Mouse (Mus musculus): ENCODE results near the gene Chd2. TPM values are rescaled to one million over a fixed set of nuclear protein-coding genes. Genes with fewer than 3 reads are reported as not detected.
"Not testable (repeated sequence)": the region's sequence is repeated elsewhere in the genome, so short reads cannot be mapped to it uniquely, and the experiment has no call there.

Gene Chd2
- polyA plus RNA-seq, 1 experiment = 51.4 TPM

DNA sequence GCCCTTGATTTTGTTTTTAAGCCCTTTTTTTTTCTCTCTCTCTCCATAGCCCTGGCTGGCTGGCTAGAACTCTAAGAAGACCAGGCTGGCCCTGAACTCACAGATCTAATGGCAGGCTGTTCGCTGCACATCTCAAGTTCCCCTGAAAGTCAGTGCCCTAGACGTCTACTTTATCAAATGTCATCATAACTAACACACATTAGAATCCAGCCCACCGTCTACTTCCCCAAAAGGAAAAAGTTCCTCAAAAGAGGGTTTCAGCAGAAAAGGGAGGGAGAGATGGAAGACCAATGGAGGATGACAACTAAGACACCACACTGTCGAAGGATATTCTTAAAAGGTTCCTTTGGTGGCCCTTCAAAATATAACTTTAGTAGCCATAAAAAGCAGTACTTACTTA is 14.4 kb downstream of the Chd2 start:
- peaks cover 10% of the 10 kb centered on the region for H3K4me1 ChIP-seq (ENCODE audit: control insufficient read depth, insufficient read depth, low read length)
- H3K27ac ChIP-seq (ENCODE audit: insufficient read depth, low read length) = no peak overlapping the region
- no peak for TF ChIP-seq CTCF (IDR thresholded peaks at IDR 0.05; ENCODE audit: borderline replicate concordance, insufficient read depth, low read length)
- no peak for TF ChIP-seq POLR2A (IDR thresholded peaks at IDR 0.05; ENCODE audit: low read depth, low read length)
- H3K4me3 ChIP-seq (ENCODE audit: insufficient read depth, low read length) = no peak overlapping the region

- Histone ChIP-seq H3K4me3 (ENCODE audit: insufficient read depth, low read length) (no peak overlapping the region), H3K4me1 (ENCODE audit: control insufficient read depth, insufficient read depth, low read length) (peaks cover 8% of the 10 kb centered on the region), H3K27ac (ENCODE audit: insufficient read depth, low read length) (peak overlapping the region; percentile 77)
- no peak for TF ChIP-seq CTCF (IDR thresholded peaks at IDR 0.05; ENCODE audit: borderline replicate concordance, insufficient read depth, low read length)
- TF ChIP-seq POLR2A (IDR thresholded peaks at IDR 0.05; ENCODE audit: low read depth, low read length) = no peak
Measured at GRCm38 (mm10) chr7:73524454-73524952, 17.1 kb downstream of the Chd2 start.

DNA sequence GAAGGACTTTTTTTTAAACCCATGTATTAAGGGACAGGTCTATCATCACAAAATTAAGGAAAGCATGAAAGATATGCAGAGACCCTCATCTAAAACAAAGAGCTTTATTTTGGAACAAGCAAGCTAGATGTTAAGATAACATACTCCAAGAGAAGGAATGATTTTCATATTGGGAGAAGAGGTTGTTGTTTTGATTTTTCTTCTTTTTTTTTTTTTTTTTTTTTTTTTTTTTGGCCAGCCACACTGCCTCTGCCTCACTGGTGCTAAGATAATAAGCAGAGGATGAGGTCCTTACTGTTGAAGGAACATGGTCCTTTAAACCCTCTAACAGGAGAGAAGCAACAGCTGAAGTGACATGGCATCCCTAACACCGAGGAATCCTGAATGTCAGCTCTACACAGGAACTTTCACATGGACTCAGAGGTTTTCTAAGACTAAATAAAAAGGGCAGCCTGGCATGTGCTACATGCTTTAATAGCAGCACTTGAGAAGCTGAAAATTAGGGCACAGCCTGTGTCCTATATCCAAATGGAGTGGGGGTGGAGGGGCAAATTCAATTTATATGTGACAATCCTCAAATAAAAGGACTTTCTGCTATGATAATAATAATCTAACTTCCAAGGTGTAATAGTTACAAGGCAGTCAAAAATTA is 17.9 kb downstream of the Chd2 start:
- Histone ChIP-seq H3K4me1 (ENCODE audit: control insufficient read depth, insufficient read depth, low read length) (peaks cover 8% of the 10 kb centered on the region), H3K4me3 (ENCODE audit: insufficient read depth, low read length) (no peak overlapping the region), H3K27ac (ENCODE audit: insufficient read depth, low read length) (no peak overlapping the region)
- TF ChIP-seq POLR2A (IDR thresholded peaks at IDR 0.05; ENCODE audit: low read depth, low read length) = no peak
- TF ChIP-seq CTCF (IDR thresholded peaks at IDR 0.05; ENCODE audit: borderline replicate concordance, insufficient read depth, low read length) = no peak

GRCm38 (mm10) chr7:73523183-73523582 is 18.4 kb downstream of the Chd2 start:
- TF ChIP-seq POLR2A (IDR thresholded peaks at IDR 0.05; ENCODE audit: low read depth, low read length) = no peak
- no peak for TF ChIP-seq CTCF (IDR thresholded peaks at IDR 0.05; ENCODE audit: borderline replicate concordance, insufficient read depth, low read length)
- peaks cover 8% of the 10 kb centered on the region for H3K4me1 ChIP-seq (ENCODE audit: control insufficient read depth, insufficient read depth, low read length)
- H3K27ac ChIP-seq (ENCODE audit: insufficient read depth, low read length) = no peak overlapping the region
- H3K4me3 ChIP-seq (ENCODE audit: insufficient read depth, low read length) = no peak overlapping the region

DNA sequence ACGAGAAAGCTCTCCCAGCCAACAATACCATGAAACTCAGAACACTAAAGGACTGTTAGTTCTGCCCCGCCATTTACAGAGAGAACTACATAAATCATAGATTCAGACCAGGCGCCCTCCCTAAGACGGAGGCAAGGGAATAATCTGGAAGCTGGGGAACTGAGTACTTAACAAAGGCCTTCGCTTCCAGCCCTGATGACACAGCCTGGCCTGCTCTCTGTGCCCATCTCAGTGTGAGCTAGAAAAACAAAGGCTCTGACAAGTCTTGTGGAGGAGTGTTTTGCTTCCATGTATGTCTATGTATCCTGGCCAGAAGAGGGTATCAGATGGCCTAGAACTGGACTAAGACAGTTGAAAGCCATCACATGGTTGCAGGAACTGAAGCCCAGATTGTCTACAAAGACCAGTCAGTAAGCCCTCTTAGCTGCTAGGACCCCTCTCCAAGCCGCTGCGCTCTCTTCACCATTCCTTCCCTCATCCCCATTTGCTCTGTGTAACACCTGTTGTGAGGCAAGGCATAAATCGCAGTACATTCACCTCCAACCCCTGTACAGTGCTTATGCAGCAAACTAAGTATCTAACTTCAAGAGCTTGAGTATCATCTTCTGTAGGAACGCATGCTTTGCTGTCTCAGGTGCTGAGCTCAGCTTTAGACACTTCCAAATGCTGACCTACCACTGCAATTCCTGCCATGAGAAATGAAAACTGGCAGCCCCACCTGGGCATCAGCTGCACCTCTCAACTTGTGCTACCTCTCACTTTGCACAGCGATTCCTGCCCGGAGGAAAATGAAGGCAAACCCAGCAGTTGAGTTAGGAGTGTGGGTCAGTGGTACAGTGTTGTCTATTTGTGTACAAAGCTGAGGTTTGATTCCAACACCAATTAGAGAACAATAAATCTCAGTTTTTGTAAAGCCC is 20.1 kb downstream of the Chd2 start:
- TF ChIP-seq POLR2A (IDR thresholded peaks at IDR 0.05; ENCODE audit: low read depth, low read length) (no peak), CTCF (IDR thresholded peaks at IDR 0.05; ENCODE audit: borderline replicate concordance, insufficient read depth, low read length) (no peak)
- no peak overlapping the region for H3K27ac ChIP-seq (ENCODE audit: insufficient read depth, low read length)
- H3K4me3 ChIP-seq (ENCODE audit: insufficient read depth, low read length) = no peak overlapping the region
- peaks cover 13% of the 10 kb centered on the region for H3K4me1 ChIP-seq (ENCODE audit: control insufficient read depth, insufficient read depth, low read length)

- peaks cover 13% of the 10 kb centered on the region for H3K4me1 ChIP-seq (ENCODE audit: control insufficient read depth, insufficient read depth, low read length)
- TF ChIP-seq CTCF (IDR thresholded peaks at IDR 0.05; ENCODE audit: borderline replicate concordance, insufficient read depth, low read length) (no peak), POLR2A (IDR thresholded peaks at IDR 0.05; ENCODE audit: low read depth, low read length) (no peak)
- H3K4me3 ChIP-seq (ENCODE audit: insufficient read depth, low read length) = no peak overlapping the region
- no peak overlapping the region for H3K27ac ChIP-seq (ENCODE audit: insufficient read depth, low read length)
Measured at GRCm38 (mm10) chr7:73520231-73520630, 21.4 kb downstream of the Chd2 start.

DNA sequence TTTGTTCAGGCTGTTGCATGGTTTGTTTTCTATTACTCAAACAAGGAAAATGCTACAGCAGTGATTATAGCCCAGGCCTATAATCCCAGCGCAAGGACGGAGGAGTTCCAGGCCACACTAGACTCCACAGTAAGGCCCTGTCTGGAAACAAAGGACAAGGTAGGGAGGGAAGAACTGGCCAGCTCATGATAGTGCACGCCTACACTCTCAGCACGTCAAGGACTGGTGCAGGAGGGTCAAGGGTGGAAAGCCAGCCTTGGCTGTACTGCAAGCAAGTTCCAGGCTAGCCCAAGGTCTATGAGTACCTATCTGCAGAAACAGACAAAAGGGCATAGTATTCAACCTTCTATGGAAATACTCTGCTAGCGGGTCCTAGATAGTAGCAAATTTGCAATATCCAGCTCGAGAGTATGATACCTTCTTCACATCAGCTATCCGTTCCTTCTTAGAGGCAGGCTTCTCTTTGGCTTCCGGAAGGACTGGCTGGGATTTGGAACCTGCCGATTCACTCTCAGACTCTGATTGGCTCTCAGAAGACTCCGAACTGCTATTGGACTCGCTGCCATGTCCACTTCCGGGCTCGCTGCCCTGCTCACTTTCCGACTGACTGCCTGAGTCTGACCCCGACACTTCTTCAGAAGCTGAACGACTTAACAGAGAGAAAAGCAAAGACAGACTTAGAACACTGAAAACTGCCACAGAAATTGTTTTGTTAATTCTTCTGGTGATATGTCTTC is 22.4 kb downstream of the Chd2 start:
- TF ChIP-seq CTCF (IDR thresholded peaks at IDR 0.05; ENCODE audit: borderline replicate concordance, insufficient read depth, low read length) = no peak
- no peak for TF ChIP-seq POLR2A (IDR thresholded peaks at IDR 0.05; ENCODE audit: low read depth, low read length)
- H3K4me1 ChIP-seq (ENCODE audit: control insufficient read depth, insufficient read depth, low read length) = peaks cover 13% of the 10 kb centered on the region
- H3K4me3 ChIP-seq (ENCODE audit: insufficient read depth, low read length) = no peak overlapping the region
- no peak overlapping the region for H3K27ac ChIP-seq (ENCODE audit: insufficient read depth, low read length)

DNA sequence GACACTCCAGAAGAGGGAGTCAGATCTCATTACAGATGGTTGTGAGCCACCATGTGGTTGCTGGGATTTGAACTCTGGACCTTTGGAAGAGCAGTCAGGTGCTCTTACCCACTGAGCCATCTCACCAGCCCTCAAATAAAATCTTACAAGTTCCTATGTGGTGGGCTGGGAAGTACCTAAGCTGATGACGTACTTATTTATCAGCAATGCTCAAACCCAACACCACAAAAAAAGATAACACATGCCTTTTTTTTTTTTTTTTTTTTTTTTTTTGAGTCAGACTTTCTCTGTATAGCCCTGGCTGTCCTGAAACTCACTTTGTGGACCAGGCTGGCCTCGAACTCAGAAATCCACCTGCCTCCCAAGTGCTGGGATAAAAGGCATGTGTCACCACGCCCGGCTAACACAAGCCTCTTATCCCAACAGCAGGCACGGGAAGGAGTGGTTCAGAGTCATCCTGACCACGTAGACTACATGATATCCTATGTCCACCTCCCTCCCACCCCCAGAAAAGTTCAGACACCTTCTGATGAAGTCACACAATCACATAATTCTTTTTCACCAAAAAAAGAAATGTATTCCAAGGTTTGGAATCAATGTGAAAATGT is 23.2 kb downstream of the Chd2 start:
- H3K4me1 ChIP-seq (ENCODE audit: control insufficient read depth, insufficient read depth, low read length) = 0 out of 2 replicates have a peak, but pooled peaks cover 10% of the 10 kb centered on the region
- H3K4me3 ChIP-seq (ENCODE audit: insufficient read depth, low read length); H3K27ac ChIP-seq (ENCODE audit: insufficient read depth, low read length): not testable (repeated sequence)

DNA sequence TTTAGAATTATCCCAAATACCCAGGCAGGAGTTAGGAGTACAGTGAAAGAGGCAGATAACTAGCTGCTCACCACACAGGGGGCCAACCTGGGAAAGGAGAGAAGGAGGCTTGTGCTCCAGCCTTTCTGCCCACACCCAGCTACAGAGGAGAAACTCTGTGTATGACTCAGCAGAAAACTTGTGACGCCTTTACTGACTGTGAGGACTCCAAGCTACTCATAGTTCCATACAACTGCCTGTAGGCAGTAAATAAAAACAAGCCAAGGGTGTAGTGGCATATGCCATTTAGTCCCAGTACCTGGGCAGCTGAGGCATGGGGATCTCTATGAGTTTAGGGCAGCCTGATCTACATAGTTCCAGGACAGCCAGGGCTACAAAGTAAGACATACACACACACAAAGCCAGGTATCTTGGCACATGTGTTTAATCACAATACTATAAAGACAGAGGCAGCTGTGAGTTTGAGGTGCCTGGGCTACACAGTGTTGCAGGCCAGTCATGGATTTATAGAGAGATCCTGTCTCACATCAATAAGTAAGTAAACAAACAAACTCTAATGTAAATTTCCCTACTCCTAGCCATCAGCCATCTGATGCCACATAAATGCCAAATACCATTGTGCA is 24.1 kb downstream of the Chd2 start:
- no peak overlapping the region; the same call in 1 of the 2 replicates for H3K27ac ChIP-seq (ENCODE audit: insufficient read depth, low read length)
- H3K4me1 ChIP-seq (ENCODE audit: control insufficient read depth, insufficient read depth, low read length) = 0 out of 2 replicates have a peak, but pooled peaks cover 10% of the 10 kb centered on the region
- TF ChIP-seq POLR2A (IDR thresholded peaks at IDR 0.05; ENCODE audit: low read depth, low read length) = no peak
- TF ChIP-seq CTCF (IDR thresholded peaks at IDR 0.05; ENCODE audit: borderline replicate concordance, insufficient read depth, low read length) = no peak

More for the DNA sequence above, 24.1 kb downstream of the Chd2 start:
- no peak overlapping the region for H3K4me3 ChIP-seq (ENCODE audit: insufficient read depth, low read length)

Measured in embryonic fibroblast, embryonic 13.5 days (primary cell).